Mouse (Mus musculus): ENCODE measurements around the gene Ubash3b. TPM values are rescaled to one million over a fixed set of nuclear protein-coding genes. Genes with fewer than 3 reads are reported as not detected.

Ubash3b gene
- total RNA-seq, 1 experiment = 2.8 TPM

DNA sequence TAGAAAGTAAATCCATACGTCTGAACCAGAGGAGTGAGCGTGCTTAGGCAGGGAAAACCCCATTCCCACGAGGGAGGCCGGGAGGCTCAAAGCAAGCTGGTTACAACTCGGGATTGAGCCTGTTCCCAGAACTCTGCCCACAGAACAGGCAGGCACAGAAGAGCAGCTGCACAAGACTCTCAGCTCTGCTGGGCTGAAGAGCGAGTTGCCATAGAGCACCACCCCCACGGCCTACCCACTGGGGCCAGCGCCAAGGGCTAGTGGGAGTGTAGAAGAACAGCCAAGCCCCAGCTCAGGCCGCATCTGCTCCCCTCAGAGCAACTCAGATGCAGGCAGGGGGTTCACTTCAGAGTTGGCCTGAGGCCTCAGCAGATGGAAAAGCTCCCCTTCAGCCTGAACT, 107.3 kb downstream of the Ubash3b start:
- Histone ChIP-seq H3K9me3 (ENCODE audit: control insufficient read depth, insufficient read depth, low read depth, low read length) (no peaks in the 10 kb centered on the region), H3K4me1 (ENCODE audit: control insufficient read depth in 2 of 2, insufficient read depth in 2 of 2, low read length in 2 of 2, poor library complexity in 1 of 2) (no peaks in the 10 kb centered on the region), H3K9ac (ENCODE audit: insufficient read depth, low read depth, low read length, poor library complexity, severe bottlenecking) (no peak overlapping the region), H3K36me3 (ENCODE audit: control insufficient read depth, insufficient read depth, low read length, poor library complexity, severe bottlenecking) (no peaks in the 10 kb centered on the region), H3K4me3 (ENCODE audit: insufficient read depth in 1 of 2, low read depth in 1 of 2, low read length in 2 of 2, poor library complexity in 1 of 2, severe bottlenecking in 1 of 2) (no peak overlapping the region), H3K27ac (ENCODE audit: insufficient read depth, low read depth, low read length, poor library complexity, severe bottlenecking) (no peak overlapping the region)
- no peak for DNase-seq (ENCODE audit: low read depth, low spot score)
- no peak for TF ChIP-seq CHD2 (IDR thresholded peaks at IDR 0.05; ENCODE audit: low read depth, low read length)
- TF ChIP-seq ZC3H11A (IDR thresholded peaks at IDR 0.05; ENCODE audit: borderline replicate concordance, low read depth, low read length) = no peak
- no peak for TF ChIP-seq ZNF384 (IDR thresholded peaks at IDR 0.05; ENCODE audit: low read depth, low read length)
- TF ChIP-seq MAFK (IDR thresholded peaks at IDR 0.05; ENCODE audit: insufficient read depth, low read depth, low read length) = no peak
- no peak for TF ChIP-seq HCFC1 (IDR thresholded peaks at IDR 0.05; ENCODE audit: borderline replicate concordance, insufficient read depth, low read length)
- in situ Hi-C loops (cut with MboI; ENCODE audit: low sequenced_read_pairs in 2 of 2, unreplicated experiment in 2 of 2) = loop anchor here in 1 of 2 experiments (10.0 kb wide), 1 partner anchor 131 kb away; no protein-coding TSS in a partner anchor

DNA sequence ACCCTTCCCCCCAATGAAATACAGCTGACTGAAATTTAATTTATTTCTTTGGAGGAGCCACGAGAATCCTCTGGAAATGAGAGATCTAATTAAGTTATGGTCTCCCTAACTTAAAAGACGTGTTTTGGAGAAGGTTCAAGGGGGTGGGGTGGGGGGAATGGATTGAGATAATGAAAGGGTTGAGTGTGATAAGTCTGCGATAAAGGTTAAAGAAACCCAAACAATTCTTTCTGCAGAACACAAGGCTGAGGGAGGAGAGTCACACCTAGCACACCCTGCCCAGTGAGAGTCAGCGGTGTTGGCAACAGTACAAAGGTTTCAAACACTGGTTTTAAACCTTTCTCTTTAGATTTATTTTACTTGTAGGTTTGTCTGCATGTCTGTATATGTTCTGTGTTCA, 108.0 kb downstream of the Ubash3b start:
- Histone ChIP-seq H3K9me3 (ENCODE audit: control insufficient read depth, insufficient read depth, low read depth, low read length) (no peaks in the 10 kb centered on the region), H3K4me1 (ENCODE audit: control insufficient read depth in 2 of 2, insufficient read depth in 2 of 2, low read length in 2 of 2, poor library complexity in 1 of 2) (no peaks in the 10 kb centered on the region), H3K4me3 (ENCODE audit: insufficient read depth in 1 of 2, low read depth in 1 of 2, low read length in 2 of 2, poor library complexity in 1 of 2, severe bottlenecking in 1 of 2) (no peak overlapping the region), H3K27ac (ENCODE audit: insufficient read depth, low read depth, low read length, poor library complexity, severe bottlenecking) (no peak overlapping the region), H3K36me3 (ENCODE audit: control insufficient read depth, insufficient read depth, low read length, poor library complexity, severe bottlenecking) (no peaks in the 10 kb centered on the region), H3K9ac (ENCODE audit: insufficient read depth, low read depth, low read length, poor library complexity, severe bottlenecking) (no peak overlapping the region)
- TF ChIP-seq MAFK (IDR thresholded peaks at IDR 0.05; ENCODE audit: insufficient read depth, low read depth, low read length) (no peak), ZNF384 (IDR thresholded peaks at IDR 0.05; ENCODE audit: low read depth, low read length) (no peak), CHD2 (IDR thresholded peaks at IDR 0.05; ENCODE audit: low read depth, low read length) (no peak), ZC3H11A (IDR thresholded peaks at IDR 0.05; ENCODE audit: borderline replicate concordance, low read depth, low read length) (no peak), HCFC1 (IDR thresholded peaks at IDR 0.05; ENCODE audit: borderline replicate concordance, insufficient read depth, low read length) (no peak)
- no peak for DNase-seq (ENCODE audit: low read depth, low spot score)
- in situ Hi-C loops (cut with MboI; ENCODE audit: low sequenced_read_pairs in 2 of 2, unreplicated experiment in 2 of 2) = loop anchor here in 1 of 2 experiments (10.0 kb wide), 1 partner anchor 131 kb away; no protein-coding TSS in a partner anchor

DNA sequence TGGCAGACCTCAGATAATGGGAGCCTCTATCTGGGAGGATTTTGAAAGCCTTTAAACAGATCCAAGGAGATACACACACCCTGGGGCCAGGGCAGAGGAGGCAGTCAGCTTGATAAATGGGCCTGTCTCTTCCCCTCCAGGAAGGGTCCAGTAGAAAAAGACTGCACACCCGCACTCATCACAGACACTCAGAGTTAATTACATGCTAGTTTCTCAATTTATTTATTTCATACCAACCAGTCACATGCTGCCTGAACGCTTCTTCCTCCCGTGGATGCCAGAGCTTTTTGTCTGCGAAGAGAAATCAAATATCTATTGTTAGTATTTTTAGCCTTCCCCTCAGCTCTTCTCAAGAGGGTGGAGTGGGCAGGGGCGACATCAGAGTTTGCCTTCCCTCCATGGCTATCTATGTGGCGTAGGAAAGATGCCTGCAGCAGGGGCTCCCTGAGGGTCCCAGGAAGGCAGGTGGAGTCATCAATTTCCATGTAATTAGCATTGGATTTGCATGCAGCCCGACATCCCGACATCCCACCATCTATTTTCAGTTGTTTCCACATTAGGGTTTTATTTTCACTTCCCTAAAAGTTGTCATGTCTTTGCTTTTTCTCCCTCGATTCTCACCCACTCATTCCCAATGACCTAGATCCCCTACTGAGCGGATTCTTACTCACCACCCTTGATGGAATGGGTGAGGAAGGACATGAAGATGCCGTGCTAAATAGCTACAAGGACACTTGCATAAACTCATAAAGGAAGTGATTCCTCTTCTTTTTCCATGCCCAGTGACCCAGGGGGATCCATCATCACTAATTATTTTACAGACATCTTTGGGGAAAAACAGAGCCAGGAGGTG, 110.2 kb downstream of the Ubash3b start:
- Histone ChIP-seq H3K27ac (ENCODE audit: insufficient read depth, low read depth, low read length, poor library complexity, severe bottlenecking) (no peak overlapping the region), H3K9me3 (ENCODE audit: control insufficient read depth, insufficient read depth, low read depth, low read length) (no peaks in the 10 kb centered on the region), H3K4me1 (ENCODE audit: control insufficient read depth in 2 of 2, insufficient read depth in 2 of 2, low read length in 2 of 2, poor library complexity in 1 of 2) (no peaks in the 10 kb centered on the region), H3K4me3 (ENCODE audit: insufficient read depth in 1 of 2, low read depth in 1 of 2, low read length in 2 of 2, poor library complexity in 1 of 2, severe bottlenecking in 1 of 2) (no peak overlapping the region), H3K9ac (ENCODE audit: insufficient read depth, low read depth, low read length, poor library complexity, severe bottlenecking) (no peak overlapping the region), H3K36me3 (ENCODE audit: control insufficient read depth, insufficient read depth, low read length, poor library complexity, severe bottlenecking) (no peaks in the 10 kb centered on the region)
- no peak for TF ChIP-seq CHD2 (IDR thresholded peaks at IDR 0.05; ENCODE audit: low read depth, low read length)
- no peak for TF ChIP-seq ZNF384 (IDR thresholded peaks at IDR 0.05; ENCODE audit: low read depth, low read length)
- TF ChIP-seq HCFC1 (IDR thresholded peaks at IDR 0.05; ENCODE audit: borderline replicate concordance, insufficient read depth, low read length) = no peak
- TF ChIP-seq ZC3H11A (IDR thresholded peaks at IDR 0.05; ENCODE audit: borderline replicate concordance, low read depth, low read length) = no peak
- in situ Hi-C loops (cut with MboI; ENCODE audit: low sequenced_read_pairs in 2 of 2, unreplicated experiment in 2 of 2) = loop anchor here in 1 of 2 experiments (10.0 kb wide), 1 partner anchor 133 kb away; no protein-coding TSS in a partner anchor
- DNase-seq (ENCODE audit: low read depth, low spot score) = no peak

DNA sequence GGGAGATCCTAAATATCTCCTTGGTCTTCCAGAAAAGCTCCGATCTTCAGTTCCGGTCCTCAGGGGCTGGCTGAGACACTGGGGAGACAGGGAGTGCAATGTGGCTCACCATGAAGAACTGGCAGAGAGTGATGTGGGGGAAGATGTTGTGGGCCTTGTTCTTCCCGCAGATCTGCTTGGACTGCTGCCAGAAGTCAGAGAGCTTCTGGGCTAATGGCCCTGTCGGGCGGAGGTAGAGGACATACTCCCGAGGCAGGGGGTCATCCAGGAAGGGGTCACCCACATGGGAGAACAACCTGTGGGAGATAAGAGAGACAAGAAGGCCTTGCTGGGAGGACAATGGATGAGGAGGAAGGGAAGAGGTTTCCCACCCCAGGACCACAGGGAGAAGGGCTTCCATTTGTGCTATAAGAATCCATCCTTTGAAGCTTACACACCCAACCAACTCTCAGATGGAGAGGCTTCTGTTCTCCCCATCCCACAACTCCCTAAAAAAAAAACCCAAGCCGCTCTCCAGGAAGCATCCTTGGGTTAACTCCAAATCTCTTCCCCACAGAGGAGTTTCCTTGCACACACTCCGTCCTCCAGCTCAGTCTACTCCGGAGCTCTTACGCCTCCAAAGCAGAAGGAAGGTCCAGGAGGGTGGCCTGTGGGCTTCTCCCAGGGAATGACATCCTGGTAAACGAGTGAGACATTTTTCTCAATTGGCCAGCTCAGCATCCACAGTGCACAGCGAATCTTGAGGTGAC, 111.0 kb downstream of the Ubash3b start:
- H3K4me3 ChIP-seq (ENCODE audit: insufficient read depth in 1 of 2, low read depth in 1 of 2, low read length in 2 of 2, poor library complexity in 1 of 2, severe bottlenecking in 1 of 2) = no peak overlapping the region
- no peaks in the 10 kb centered on the region for H3K4me1 ChIP-seq (ENCODE audit: control insufficient read depth in 2 of 2, insufficient read depth in 2 of 2, low read length in 2 of 2, poor library complexity in 1 of 2)
- no peak for DNase-seq (ENCODE audit: low read depth, low spot score)
- in situ Hi-C loops (cut with MboI; ENCODE audit: low sequenced_read_pairs in 2 of 2, unreplicated experiment in 2 of 2) = loop anchor here in 1 of 2 experiments (10.0 kb wide), 1 partner anchor 134 kb away; no protein-coding TSS in a partner anchor
- no peak overlapping the region for H3K27ac ChIP-seq (ENCODE audit: insufficient read depth, low read depth, low read length, poor library complexity, severe bottlenecking)
- no peak for TF ChIP-seq CHD2 (IDR thresholded peaks at IDR 0.05; ENCODE audit: low read depth, low read length)
- no peaks in the 10 kb centered on the region for H3K36me3 ChIP-seq (ENCODE audit: control insufficient read depth, insufficient read depth, low read length, poor library complexity, severe bottlenecking)
- H3K9ac ChIP-seq (ENCODE audit: insufficient read depth, low read depth, low read length, poor library complexity, severe bottlenecking) = no peak overlapping the region
- H3K9me3 ChIP-seq (ENCODE audit: control insufficient read depth, insufficient read depth, low read depth, low read length) = no peaks in the 10 kb centered on the region
